Mouse (Mus musculus): ENCODE measurements around the gene Tfr2.
A peak's percentile ranks its signal among the peaks of the same experiment; 100 is the strongest.
"Not testable (repeated sequence)": the region's sequence is repeated elsewhere in the genome, so short reads cannot be mapped to it uniquely, and the experiment has no call there.

Tfr2 gene

GRCm38 (mm10) chr5:137590507-137590906 lies 20.9 kb downstream of the Tfr2 start:
- DNase-seq: no peak

- DNase-seq: no peak
Observed at GRCm38 (mm10) chr5:137595921-137596320, 26.3 kb downstream of the Tfr2 start.

- peak; percentile 63 for DNase-seq
Observed at GRCm38 (mm10) chr5:137596601-137597261, 27.1 kb downstream of the Tfr2 start.

GRCm38 (mm10) chr5:137597625-137598024 lies 28.0 kb downstream of the Tfr2 start:
- no peak for DNase-seq

GRCm38 (mm10) chr5:137598100-137598826 lies 28.6 kb downstream of the Tfr2 start:
- no peak for DNase-seq

GRCm38 (mm10) chr5:137599600-137599999 lies 30.0 kb downstream of the Tfr2 start:
- no peak for DNase-seq

GRCm38 (mm10) chr5:137600281-137600618 lies 30.6 kb downstream of the Tfr2 start:
- DNase-seq: no peak

GRCm38 (mm10) chr5:137600619-137601364 lies 31.2 kb downstream of the Tfr2 start, which contains the start of gene Mospd3:
TSS of gene Mospd3 (minus strand) at chr5:137601058.
- DNase-seq: peak; percentile 98

GRCm38 (mm10) chr5:137601365-137601729 lies 31.7 kb downstream of the Tfr2 start:
- DNase-seq: peak; percentile 57

GRCm38 (mm10) chr5:137607860-137608653 lies 38.4 kb downstream of the Tfr2 start:
- DNase-seq: no peak

- DNase-seq: no peak
Observed at GRCm38 (mm10) chr5:137608654-137609190, 39.1 kb downstream of the Tfr2 start.

GRCm38 (mm10) chr5:137609292-137609691 lies 39.7 kb downstream of the Tfr2 start:
- no peak for DNase-seq

GRCm38 (mm10) chr5:137610056-137610455 lies 40.4 kb downstream of the Tfr2 start:
- DNase-seq: no peak

GRCm38 (mm10) chr5:137610548-137611244 lies 41.1 kb downstream of the Tfr2 start:
- DNase-seq: peak; percentile 62

GRCm38 (mm10) chr5:137611245-137611602 lies 41.6 kb downstream of the Tfr2 start:
- DNase-seq: peak; percentile 53

GRCm38 (mm10) chr5:137613076-137613475 lies 43.4 kb downstream of the Tfr2 start:
- DNase-seq: no peak

- no peak for DNase-seq
Observed at GRCm38 (mm10) chr5:137613550-137613949, 43.9 kb downstream of the Tfr2 start, which contains the start of gene Pcolce. TSS of gene Pcolce (minus strand) at chr5:137613784.

GRCm38 (mm10) chr5:137614921-137615320 lies 45.3 kb downstream of the Tfr2 start:
- DNase-seq: not testable (repeated sequence)

GRCm38 (mm10) chr5:137615347-137615746 lies 45.7 kb downstream of the Tfr2 start:
- no peak for DNase-seq

- no peak for DNase-seq
Observed at GRCm38 (mm10) chr5:137623937-137624530, 54.4 kb downstream of the Tfr2 start.

GRCm38 (mm10) chr5:137627991-137628390 lies 58.4 kb downstream of the Tfr2 start:
- no peak for DNase-seq

All from liver (tissue).